Mouse (Mus musculus) ES-E14 (cell line): Measurements from ENCODE around the gene Il3. TPM values are rescaled to one million over a fixed set of nuclear protein-coding genes. Genes with fewer than 3 reads are reported as not detected.

Source experiments
- DNase-seq: peaks from one replicate; pipeline ENCODE4 v3.0.0-alpha.2; 2013; ENCODE audit warnings: low read depth, low spot score
- H3K27ac ChIP-seq: 2 replicates; pipeline ENCODE4 v1.5.1; 2012; ENCODE audit warnings: low read depth, mild to moderate bottlenecking, low read length, moderate library complexity, mixed read lengths; ENCODE audit not compliant: poor library complexity, insufficient read depth, severe bottlenecking
- H3K36me3 ChIP-seq: 2 replicates; pipeline ENCODE4 v1.6.1; 2012; ENCODE audit warnings: mild to moderate bottlenecking, low read length, moderate library complexity, mixed read lengths; ENCODE audit not compliant: control insufficient read depth, poor library complexity, insufficient read depth, severe bottlenecking
- H3K4me1 ChIP-seq, 2 experiments: fragments of 150-350 bp in 1 of 2; sonication (generic) in 1 of 2; 2 replicates each; pipeline ENCODE4 v1.6.1; 2012; ENCODE audit warnings: low read length in 2 of 2, mild to moderate bottlenecking in 1 of 2, mixed read lengths in 1 of 2; ENCODE audit not compliant: control insufficient read depth in 2 of 2, insufficient read depth in 2 of 2, poor library complexity in 1 of 2
- H3K4me3 ChIP-seq, 2 experiments: fragments of 150-350 bp in 1 of 2; sonication (generic) in 1 of 2; 2 replicates each; pipeline ENCODE4 v1.5.1; 2012; ENCODE audit warnings: low read length in 2 of 2, low read depth in 1 of 2, mild to moderate bottlenecking in 1 of 2, mixed read lengths in 1 of 2; ENCODE audit not compliant: insufficient read depth in 1 of 2, poor library complexity in 1 of 2, severe bottlenecking in 1 of 2
- H3K9ac ChIP-seq: 2 replicates; pipeline ENCODE4 v1.6.1; 2012; ENCODE audit warnings: low read depth, mild to moderate bottlenecking, low read length, mixed read lengths; ENCODE audit not compliant: poor library complexity, insufficient read depth, severe bottlenecking
- H3K9me3 ChIP-seq: fragments of 150-350 bp; sonication (generic); 2 replicates; pipeline ENCODE4 v1.6.1; 2012; ENCODE audit warnings: low read depth, mild to moderate bottlenecking, low read length; ENCODE audit not compliant: control insufficient read depth, insufficient read depth
- CHD2 ChIP-seq: IDR thresholded peaks from 2 replicates; pipeline ENCODE4 v1.6.1; 2014; ENCODE audit warnings: mild to moderate bottlenecking, low read depth, low read length, inconsistent platforms
- HCFC1 ChIP-seq: IDR thresholded peaks from 2 replicates; pipeline ENCODE4 v1.6.1; 2012; ENCODE audit warnings: low read length, inconsistent platforms, borderline replicate concordance; ENCODE audit not compliant: insufficient read depth
- MAFK ChIP-seq: IDR thresholded peaks from 2 replicates; pipeline ENCODE4 v1.6.1; 2014; ENCODE audit warnings: mild to moderate bottlenecking, low read depth, low read length, inconsistent platforms; ENCODE audit not compliant: insufficient read depth
- ZC3H11A ChIP-seq: IDR thresholded peaks from 2 replicates; pipeline ENCODE4 v1.6.1; 2012; ENCODE audit warnings: low read depth, mild to moderate bottlenecking, inconsistent platforms, low read length, borderline replicate concordance
- ZNF384 ChIP-seq: IDR thresholded peaks from 2 replicates; pipeline ENCODE4 v1.6.1; 2012; ENCODE audit warnings: low read depth, low read length, inconsistent platforms
- in situ Hi-C, 2 experiments: fragments of 600-800 bp; cut with MboI; formaldehyde crosslinking; loops; one replicate each; pipeline ENCODE4 v1.15.1; 2025; ENCODE audit warnings: low sequenced_read_pairs in 2 of 2, inconsistent platforms in 1 of 2; ENCODE audit not compliant: unreplicated experiment in 2 of 2
- total RNA-seq: library from RNA; depleted of rRNA; stranded (reverse); fragments of 300-350 nt; gene quantifications from 2 replicates; pipeline ENCODE4 v1.2.3, GENCODE M21; 2012; rRNA removed

Gene Il3
- total RNA-seq, 1 experiment, result not detected

GRCm38 (mm10) chr11:54217384-54217783, 49.7 kb downstream of the Il3 start:
- no peaks in the 10 kb centered on the region for H3K36me3 ChIP-seq
- no peak overlapping the region for H3K4me3 ChIP-seq
- no peaks in the 10 kb centered on the region for H3K9me3 ChIP-seq
- in situ Hi-C loops, result no loop called here
- H3K9ac ChIP-seq, result no peak overlapping the region
- H3K4me1 ChIP-seq, result no peaks in the 10 kb centered on the region
- no peak overlapping the region for H3K27ac ChIP-seq
- DNase-seq, result no peak
- TF ChIP-seq HCFC1 (no peak), ZNF384 (no peak)

- DNase-seq, result no peak
- TF ChIP-seq ZC3H11A (no peak), ZNF384 (no peak), HCFC1 (no peak), CHD2 (no peak), MAFK (no peak)
- no peak overlapping the region for H3K9ac ChIP-seq
- H3K4me3 ChIP-seq, result no peak overlapping the region
- no peaks in the 10 kb centered on the region for H3K4me1 ChIP-seq
- no peak overlapping the region for H3K27ac ChIP-seq
- in situ Hi-C loops, result no loop called here
- no peaks in the 10 kb centered on the region for H3K36me3 ChIP-seq
- no peaks in the 10 kb centered on the region for H3K9me3 ChIP-seq
Observed at GRCm38 (mm10) chr11:54216091-54216490, 51.0 kb downstream of the Il3 start.

Other genes with a start within 250 kb of the Il3 start
- gene Slc22a4, start 239.2 kb downstream of the Il3 start, total RNA-seq, result 0.27 TPM in 1 of 2 replicates, not detected in the other
- gene Pdlim4, start 198.3 kb downstream of the Il3 start, total RNA-seq, result 3.2 and 4.3 TPM in 2 replicates
- 53.2 and 68.9 TPM in 2 replicates for gene P4ha2, start 167.2 kb downstream of the Il3 start, total RNA-seq
- gene Csf2, start 17.6 kb downstream of the Il3 start, total RNA-seq, result not detected in 2 replicates
- 3.7 and 5.3 TPM in 2 replicates for gene Acsl6, start 36.5 kb upstream of the Il3 start, total RNA-seq
- gene Meikin, start 103.4 kb upstream of the Il3 start, total RNA-seq, result not detected in 2 replicates
- gene Fnip1, start 170.9 kb upstream of the Il3 start, total RNA-seq, result 13.5 and 13.9 TPM in 2 replicates